Mouse (Mus musculus) cerebral cortex, adult 2 months (tissue): ENCODE data around the gene Gm13539.

Experiments used
- WGBS: fragments of 180-500 bp; shearing (Covaris S2); methylation state at CpG from one replicate; pipeline ENCODE4 v1.1.7; 2018; 5-methylcytosine and 5-hydroxymethylcytosine counted together

Gene Gm13539

DNA sequence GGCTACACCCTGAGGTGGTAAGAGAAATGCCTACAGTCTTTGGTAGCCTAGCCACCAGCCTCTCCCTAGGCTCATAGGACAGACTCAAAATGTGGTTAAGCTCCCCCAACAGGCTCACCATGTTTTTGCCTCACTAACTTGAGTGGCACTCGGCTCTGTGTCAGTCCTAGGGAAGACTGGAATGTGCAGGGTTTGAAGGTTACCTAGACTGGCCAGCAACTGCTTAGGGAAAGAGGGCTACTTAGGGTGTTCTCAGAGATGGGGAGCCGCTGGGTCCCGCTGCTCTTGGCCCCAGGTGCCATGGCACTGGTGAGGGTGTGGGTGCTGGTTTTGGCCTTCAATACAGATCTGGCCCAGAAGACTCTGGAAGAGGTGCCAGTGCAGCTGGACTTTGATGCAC is at the start of gene Gm13539:
Gene Gm13539, plus strand, starts transcription at position 301 of the 400 bp plus-strand sequence.
- 92% methylated on average over 3 of the region's 3 CpGs for WGBS

DNA sequence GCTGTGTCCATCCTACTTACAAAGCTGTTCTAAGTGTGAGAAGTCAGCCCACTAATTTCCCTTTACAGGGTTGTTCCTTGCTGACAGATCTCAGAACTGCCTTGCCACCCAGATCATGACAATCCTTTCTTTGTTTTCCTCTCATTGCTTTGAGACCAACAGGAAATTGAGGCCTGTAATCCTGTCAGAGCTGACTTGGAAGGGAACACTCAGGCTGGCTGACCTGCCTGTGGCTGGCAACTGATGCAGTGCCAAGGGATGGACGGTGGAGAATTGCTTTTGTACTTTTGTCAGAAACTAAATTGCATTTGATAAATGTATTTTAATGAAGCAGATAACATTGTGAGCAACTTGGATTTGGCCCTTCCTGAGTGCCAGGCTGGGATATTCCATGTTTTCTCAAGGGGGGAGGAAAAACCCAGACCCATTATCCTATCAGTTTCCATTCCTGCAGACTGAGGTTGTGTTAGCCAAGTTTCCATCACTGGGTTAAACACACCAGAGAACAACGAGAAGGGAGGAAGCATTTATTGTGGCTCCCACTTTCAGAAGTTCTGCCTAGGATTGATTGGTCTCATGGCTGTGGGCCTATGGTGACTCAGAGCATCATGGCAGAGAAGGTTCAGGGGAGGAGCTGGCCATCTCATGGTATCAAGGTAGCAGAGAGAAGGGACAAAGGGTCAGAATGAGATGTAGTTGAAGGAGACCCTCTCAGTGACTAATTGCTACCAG is 48.7 kb upstream of the Gm13539 start:
- WGBS, result 49% methylated on average over 2 of the region's 2 CpGs

DNA sequence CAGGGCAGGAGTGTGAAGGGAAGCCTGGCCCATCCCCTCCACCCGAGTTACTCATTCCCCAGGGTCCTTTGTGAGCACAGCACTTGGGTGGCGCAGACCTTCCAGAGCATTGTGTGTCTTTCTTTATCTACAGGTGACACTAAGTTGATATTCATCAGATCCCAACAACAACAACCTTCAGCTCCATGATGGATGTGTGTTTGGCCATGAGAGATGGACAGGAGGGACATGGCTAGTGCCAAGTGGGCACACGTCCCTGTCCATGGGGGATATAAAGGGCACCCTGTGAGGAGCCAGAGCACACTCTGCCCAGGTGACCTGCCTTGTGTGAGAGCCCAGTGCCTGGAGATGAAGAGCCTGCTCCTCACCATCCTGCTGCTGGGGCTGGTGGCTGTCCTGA is 45.3 kb upstream of the Gm13539 start, which contains the start of gene Obp2b:
Gene Obp2b, plus strand, starts transcription at position 301 of the 400 bp plus-strand sequence.
- WGBS, result 86% methylated on average over 3 of the region's 3 CpGs

DNA sequence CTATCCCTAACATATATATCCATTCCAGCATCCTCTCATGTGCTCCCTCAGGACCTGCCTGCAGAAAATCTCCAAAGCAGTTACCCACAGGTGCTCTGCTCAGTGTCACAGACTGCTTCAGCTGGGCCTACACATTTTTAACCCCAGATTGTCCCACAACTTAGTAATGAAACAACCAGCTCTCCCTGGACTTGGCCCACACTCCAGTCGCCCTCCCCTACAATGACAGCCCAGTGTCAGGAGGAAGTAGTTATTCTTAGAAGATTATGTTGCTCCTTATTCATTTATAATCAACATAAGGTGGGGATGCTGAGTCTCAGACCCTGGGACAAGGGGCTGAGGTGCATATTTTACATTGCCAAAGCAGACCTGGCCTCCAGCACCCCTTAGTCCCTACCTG is 40.4 kb upstream of the Gm13539 start:
- 69% methylated on average over 1 of the region's 1 CpGs for WGBS

DNA sequence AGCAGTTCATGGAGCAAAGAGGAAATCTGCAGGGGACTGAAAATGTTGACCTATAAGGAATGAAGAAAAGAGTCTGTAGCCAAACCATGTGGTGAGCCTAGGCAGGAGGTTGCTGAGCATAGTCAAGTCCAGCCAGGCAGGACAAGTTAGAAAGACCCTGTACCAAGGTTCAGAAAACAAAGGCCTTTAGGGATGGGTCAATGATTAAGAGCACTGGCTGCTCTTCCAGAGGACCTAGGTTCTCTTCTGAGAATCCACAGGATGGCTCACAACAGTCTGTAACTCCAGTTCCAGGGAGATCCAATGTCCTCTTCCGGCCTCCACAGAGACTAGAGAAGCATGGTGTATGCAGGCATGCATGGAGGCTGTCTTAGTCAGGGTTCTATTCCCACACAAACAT is 27.9 kb upstream of the Gm13539 start:
- WGBS, result 100% methylated on average over 1 of the region's 1 CpGs

DNA sequence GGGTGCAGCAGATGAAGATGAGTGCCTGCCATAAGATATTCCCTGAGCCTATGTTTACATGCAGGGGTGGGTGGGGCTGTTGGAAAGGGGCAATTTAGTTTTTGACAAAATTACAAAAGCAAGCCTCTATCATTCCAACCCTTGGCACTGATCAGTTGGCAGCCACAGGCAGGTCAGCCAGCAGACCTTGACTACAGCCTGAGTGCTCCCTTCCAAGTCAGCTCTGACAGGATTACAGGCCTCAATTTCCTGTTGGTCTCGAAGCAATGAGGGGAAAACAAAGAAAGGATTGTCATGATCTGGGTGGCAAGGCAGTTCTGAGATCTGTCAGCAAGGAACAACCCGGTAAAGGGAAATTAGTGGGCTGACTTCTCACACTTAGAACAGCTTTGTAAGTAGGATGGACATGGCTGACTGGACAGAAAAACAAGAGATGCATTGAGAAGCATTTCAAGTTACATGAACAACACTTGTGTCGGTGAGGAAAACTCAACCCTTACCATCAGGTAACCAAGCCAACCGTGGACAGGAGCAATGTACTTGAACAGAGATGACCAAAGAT is 23.9 kb upstream of the Gm13539 start:
- WGBS, result 55% methylated on average over 4 of the region's 4 CpGs

DNA sequence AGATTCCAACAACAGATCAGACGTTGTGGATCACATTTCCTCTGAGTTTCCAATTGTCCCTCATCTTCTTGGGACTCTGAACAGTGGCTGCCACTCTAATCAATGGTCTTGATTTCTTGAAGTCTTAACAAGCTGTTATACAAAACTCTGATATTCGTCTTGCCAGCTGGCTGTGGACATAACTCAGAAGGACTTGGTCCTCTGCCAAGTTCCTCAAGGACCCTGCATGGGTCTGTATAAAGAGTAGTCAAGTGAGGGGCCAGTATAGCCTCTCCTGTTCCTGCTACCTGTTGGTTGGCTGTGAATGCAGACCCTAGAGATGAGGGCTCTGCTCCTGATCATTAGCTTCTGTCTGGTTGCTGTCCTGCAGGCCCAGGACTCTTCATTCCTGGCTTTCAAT is 16.8 kb upstream of the Gm13539 start, which contains the start of gene Lcn3:
Gene Lcn3, plus strand, starts transcription at position 301 of the 400 bp plus-strand sequence.
- 44% methylated on average over 2 of the region's 2 CpGs for WGBS

DNA sequence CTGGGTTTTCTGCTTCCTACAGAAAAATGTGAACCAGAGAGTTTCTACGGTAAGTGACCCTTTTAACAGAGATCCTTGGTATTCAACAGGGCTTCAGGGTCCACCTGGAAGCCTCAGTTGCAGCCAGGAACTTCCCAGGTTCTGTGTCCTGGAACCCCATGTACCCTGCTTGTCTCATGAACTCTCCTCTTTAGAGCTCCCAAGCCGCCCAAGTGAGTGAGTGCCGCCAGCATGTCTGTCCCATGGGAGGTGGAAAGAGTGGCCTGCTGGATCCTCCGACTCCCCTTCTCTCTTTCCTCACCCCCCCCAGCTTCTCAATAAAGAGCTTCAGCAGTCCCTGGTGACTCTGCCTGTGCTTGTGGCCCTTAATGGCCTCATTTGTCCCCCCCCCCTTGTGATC is 14.3 kb upstream of the Gm13539 start:
- 89% methylated on average over 4 of the region's 4 CpGs for WGBS

DNA sequence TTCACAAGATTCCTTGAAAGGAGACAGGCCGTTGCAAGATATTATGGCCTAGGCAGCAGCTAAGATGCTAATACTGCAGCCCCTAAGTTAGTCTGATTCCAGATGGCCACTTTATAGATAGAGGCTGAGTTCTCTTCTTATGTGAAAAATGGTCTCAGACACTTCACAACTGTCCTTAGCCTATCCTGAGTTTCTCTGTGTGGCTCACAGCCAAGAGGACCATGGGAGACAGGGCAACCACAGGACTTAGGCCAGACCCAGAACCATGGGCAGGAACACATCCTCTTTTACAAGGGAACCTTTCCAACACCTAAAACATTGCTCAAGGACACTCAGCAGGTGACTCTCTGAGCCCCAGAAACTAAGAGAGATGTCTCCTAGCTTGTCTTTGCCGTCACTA is 8.6 kb upstream of the Gm13539 start:
- WGBS, result 89% methylated on average over 2 of the region's 2 CpGs

DNA sequence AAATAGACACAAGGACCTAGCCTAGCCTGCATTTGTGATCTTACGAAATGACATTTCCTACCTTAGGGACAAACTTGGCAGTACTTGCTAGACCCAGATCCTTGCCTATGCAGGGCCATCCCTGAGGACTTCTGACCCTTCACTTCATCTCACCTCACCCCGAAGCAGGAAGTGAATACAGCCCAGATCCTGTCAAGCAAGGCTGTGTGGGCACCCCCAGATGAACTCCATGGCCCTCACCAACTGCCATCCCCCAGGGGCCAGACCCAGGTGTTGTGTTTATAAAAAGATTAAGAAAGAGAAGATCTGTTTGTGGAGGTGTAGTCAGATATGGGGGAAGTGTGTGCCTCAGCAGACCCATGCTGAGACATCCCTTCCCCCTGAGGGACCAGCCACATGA is 7.4 kb upstream of the Gm13539 start:
- whole genome bisulfite sequencing, result 82% methylated on average over 2 of the region's 2 CpGs

DNA sequence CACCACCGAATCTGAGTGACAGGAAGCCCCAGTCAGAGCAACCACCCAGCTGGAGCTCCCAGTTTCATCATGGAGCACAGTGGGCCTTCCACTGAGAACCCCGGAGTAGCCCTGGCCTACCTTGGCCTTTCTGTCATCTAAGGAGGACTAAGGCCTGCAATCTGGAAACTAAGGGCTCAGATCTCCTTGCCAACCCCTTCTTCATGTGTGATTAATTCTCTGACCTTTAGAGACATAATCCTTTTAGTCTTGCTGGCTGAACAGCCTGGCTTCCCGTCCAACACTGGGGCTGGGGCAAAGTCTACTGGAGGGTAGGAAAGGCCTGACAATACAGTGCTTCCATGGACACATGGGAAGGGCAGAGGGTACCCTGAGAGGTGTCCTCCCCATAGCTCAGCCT is 6.1 kb upstream of the Gm13539 start:
- 80% methylated on average over 3 of the region's 3 CpGs for WGBS

DNA sequence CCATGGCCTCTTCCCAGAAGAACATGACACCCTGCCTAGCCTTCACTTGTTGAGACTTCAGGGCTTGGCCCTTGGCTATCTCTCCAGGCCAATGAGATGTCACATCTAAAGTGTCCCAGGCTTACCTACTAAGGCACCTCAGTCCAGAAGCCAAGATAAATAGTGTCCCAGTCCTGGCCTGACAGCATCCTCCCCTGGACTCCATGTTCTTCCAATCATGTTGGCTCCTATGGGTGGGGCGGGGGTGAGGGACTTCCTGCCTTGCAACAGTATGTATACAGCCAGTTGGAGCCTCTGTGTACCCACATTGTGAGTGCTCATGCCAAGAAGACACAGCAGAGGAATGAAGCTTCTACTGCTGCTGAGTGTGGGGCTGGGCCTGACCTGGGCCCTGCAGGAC is 5.3 kb upstream of the Gm13539 start, which contains the start of gene Lcn11:
Gene Lcn11, plus strand, starts transcription at position 301 of the 400 bp plus-strand sequence.
- 94% methylated on average over 1 of the region's 1 CpGs for WGBS

DNA sequence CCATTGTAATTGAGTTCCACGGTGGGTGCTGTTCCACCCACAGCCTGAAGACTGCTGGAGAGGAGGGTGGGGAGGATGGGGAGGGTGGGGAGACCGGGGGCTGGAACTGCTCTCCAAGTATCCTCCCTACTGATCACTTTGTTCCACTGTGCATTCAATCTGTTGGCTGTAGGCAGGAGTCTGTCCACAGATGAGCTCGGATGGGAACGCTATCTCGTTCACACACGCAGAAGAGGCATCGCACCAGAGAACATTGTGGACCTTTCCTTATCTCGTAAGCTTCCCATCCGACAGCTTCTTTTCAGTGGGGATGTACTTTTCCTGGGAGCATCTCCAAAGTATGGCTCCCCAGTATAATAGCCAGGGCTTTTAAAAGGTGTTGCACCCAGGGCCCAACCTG is 3.0 kb upstream of the Gm13539 start:
- WGBS, result 88% methylated on average over 9 of the region's 9 CpGs

DNA sequence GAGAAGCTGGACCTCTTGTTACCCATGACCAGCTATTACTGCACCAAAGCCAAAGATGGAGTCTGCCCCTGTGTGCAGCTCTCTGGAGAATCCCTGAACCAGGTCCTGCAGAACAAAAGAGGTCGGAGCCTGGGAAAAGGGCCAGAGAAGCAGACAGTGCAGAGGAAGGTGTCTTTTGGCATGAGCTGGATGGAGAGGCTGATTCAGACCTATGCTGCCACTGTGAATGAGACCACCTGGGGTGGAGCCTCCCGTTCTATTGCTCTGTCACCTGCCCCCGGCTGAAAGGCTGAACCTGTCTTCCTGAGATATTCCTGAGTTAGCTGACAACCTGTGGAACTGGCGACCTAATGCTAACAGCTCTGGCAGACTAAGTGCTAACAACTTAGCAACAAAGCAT is 1.1 kb upstream of the Gm13539 start:
- 78% methylated on average over 4 of the region's 4 CpGs for WGBS

DNA sequence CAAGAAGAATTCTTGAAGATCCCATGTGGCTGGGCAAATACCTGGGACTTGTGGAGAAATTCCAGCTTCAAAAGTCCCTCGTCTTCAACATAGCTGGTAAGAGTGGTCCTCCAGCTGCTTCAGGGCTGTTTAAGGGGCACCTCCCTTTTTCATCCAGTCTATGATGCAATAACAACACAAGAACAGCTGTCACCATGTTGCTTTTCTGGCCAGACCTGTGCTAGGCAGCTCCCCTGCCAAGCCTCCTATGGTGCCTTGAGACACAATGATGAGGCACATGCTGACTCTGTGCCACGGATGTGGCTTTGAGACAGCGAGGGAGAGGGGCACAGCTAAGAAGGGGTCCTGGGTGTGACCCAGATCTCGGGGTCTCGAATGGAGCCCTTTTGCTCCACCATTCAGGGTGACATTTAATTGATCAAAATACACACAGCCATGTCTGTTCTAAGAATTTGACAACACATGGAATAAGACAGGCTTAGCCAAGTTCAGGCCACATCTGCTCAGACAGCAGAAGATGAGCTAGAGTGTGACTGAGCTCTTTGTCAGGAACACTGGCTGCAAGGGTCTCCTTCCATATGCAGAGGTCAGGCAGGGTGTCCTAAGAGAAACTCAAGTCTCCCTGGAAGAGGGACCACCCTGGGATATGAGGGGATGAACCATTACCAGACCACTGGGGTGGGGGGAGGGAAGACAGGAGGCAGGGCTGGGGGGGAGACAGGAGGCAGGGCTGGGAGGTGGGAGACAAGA is 3.7 kb downstream of the Gm13539 start:
- WGBS, result 63% methylated on average over 5 of the region's 5 CpGs

DNA sequence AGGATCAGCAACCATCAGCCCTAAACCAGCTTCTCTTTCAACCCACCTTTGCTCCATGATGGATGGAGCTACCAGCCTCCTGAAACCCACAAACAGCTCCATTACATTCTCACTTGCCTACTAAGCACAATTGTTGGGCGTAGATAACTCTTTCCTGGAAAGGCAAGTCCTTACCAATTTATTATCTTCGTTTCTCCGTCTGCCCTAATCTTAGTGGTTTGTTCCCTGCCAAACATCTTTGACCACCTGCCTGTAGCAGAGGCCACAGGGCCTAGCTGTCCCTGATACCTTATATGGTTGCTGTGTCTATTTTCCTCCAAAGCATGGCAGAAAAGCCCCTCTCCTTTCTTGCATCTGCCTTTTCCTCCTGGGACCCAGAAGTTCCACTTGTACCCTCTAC is 7.0 kb downstream of the Gm13539 start:
- WGBS, result 91% methylated on average over 3 of the region's 3 CpGs

DNA sequence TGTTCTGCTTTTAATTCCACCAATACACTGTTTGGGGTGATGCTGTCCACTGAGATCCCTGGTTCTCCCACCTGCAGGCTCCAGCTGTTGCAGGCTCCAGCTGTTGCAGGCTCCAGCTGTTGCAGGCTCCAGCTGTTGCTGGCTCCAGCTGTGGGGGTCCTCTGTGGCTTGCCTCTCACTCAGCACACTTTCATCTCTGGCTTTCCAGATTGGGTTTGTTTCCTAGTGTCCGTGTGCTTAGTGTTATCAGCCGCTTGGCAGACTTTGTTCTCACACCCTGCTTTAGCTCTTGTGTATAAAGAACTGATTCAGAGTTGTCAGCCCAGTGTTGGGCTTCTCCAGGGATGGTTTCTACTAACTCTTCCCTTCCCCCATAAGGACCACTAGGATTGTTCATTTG is 15.6 kb downstream of the Gm13539 start:
- WGBS, result 46% methylated on average over 2 of the region's 2 CpGs

DNA sequence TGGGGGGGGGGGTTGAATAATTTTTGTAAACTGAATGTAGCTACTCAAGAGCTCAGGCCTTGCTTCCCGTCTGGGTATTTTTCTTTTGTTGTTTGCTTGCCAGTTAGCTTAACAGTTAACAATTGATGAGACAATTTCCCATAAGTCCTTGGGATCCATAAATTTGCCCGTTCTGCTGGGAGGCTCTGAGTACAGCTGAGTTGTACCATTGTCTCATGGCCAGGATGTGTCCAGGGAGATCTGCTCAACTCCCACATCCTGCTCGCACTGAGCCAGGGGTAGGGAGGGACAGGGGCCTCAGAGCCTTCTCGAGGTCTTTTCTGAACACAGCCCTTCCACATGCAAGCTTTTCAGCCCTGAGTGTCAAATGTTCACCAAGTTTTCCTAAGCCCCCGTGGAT is 16.0 kb downstream of the Gm13539 start:
- 52% methylated on average over 5 of the region's 5 CpGs for WGBS

DNA sequence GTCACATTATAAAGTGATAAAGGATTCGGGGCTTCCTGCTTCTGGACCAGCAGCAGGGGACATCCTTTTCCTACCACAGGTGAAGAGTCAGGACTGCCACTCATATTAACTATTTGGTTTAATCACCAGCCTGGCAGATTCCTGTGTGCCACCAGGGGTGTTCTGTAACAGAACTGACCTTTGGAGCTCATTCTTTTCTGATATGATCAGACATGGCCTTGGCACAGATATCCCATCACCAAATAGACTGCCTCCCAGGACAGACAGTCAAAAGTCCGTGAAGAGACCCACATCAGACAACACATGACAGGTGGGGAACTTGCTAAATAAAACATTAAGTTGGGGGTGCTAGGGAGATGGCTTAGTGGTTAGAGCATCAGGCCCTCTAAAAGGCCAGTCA is 29.7 kb downstream of the Gm13539 start:
- whole genome bisulfite sequencing, result 84% methylated on average over 2 of the region's 2 CpGs

DNA sequence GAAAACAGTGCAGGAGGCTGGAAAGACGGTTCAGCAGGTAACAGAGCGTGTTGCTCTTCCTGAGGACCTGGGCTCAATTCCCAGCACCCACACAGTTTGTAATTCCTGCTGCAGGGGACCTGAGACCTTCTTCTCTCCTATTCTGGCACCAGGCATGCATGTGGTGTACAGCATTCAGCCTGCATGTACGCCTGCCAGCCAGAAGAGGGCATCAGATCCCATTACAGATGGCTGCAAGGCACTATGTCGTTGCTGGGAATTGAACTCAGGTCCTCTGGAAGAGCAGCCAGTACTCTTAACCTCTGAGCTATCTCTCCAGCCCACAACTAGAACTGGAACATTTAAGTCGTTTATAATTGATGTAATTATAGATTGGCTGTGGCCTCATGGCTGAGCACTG is 31.3 kb downstream of the Gm13539 start:
- WGBS, result 83% methylated on average over 5 of the region's 5 CpGs

DNA sequence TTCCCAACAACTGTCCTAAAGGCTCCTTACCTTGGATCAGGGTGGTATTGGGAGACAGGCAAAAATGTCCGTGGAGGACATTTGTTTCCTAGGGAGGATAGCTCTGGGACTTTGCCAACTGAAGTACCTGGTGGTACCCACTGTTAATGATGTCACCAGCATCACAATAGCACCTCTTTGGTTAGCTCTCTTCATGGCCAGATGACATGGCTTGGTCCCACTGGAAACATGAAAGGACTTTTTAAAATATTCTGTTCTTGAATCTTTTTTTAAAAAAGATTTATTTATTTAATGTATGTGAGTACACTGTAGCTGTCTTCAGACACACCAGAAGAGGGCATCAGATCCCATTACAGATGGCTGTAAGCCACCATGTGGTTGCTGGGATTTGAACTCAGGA is 33.7 kb downstream of the Gm13539 start, which contains the start of gene Glt6d1:
Gene Glt6d1, minus strand, starts transcription at position 101 of the 400 bp plus-strand sequence.
- 68% methylated on average over 1 of the region's 1 CpGs for WGBS

DNA sequence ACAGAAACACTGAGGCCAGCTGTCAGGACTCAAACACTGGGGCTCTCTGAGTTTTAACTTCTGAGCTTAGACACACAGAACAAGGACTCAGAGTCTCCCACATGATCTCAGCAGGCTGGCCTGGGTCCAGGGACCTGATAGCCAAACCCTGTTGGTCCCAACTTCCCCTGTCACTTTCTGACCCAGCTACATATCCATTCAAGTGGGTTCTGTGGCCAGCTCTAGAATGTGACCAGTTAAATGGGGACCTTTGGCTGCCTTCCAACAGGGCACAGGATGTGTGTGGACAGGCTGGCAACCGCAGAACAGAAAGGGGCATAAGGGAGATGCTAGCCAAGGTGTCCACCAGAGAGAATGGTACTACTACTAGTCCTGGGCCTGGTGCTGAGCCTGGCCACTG is 40.7 kb downstream of the Gm13539 start, which contains the start of gene Lcn9:
Gene Lcn9, plus strand, starts transcription at position 348 of the 400 bp plus-strand sequence.
- WGBS, result 48% methylated on average over 1 of the region's 1 CpGs

DNA sequence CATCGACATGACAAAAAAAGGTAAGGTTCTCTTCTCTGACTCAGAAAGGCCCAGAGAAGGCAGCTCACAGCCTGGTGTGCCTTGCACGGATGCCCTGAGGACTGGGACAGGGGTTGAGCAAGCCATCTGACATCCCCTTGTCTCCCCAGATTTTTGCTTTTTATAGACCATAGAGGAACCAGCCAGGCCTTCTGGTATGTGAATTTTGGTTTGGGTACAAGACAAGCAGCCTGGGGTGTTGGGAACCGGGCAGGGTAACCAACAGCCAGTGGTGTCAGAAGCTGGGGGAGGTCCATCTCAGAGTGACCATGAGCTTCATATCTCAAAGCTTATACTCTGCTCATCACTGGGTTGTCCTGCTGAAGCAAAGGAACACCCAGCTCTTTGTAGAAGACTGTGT is 42.7 kb downstream of the Gm13539 start:
- WGBS, result 95% methylated on average over 3 of the region's 3 CpGs
